Comparison of ENCODE assay signal across 24 mouse cellular contexts in genomic region chr6:122579086-122579485, GRCm38 (mm10). TPM values are rescaled to one million over a fixed set of nuclear protein-coding genes. Genes with fewer than 3 reads are reported as not detected.
"Had no signal": no experiment of that assay in that cellular context is flagged by ENCODE, and none has a peak within 500 bp of the region (broad histone marks: within the 10 kb centered on the region; RNA-seq: fewer than 3 reads in every experiment).

No protein-coding gene starts in this region.

- DNase-seq: retina, postnatal 1 day; right cerebral cortex, adult 18-20 months; right cerebral cortex, postnatal 14 days; right cerebral cortex, postnatal 25 days; right cerebral cortex, postnatal 4 days; spleen, adult 18-20 months; thymus, adult 18-20 months; thymus, adult 2 months; thymus, postnatal 14 days; thymus, postnatal 25 days; thymus, postnatal 36 days; thymus, postnatal 4 days had no signal

RNA-seq across cellular contexts. Expression of gene Aicda, which starts 25.5 kb away (rescaled TPM):
- polyA plus RNA-seq: stomach, embryonic 14.5 days; stomach, postnatal 0 days; testis, adult 2 months; urinary bladder, adult 2 months had no signal

RNA-seq across cellular contexts. Expression of gene Gdf3, which starts 30.8 kb away (rescaled TPM):
- polyA plus RNA-seq: neural tube, embryonic 13.5 days; neural tube, embryonic 14.5 days; small intestine, adult 2 months; stomach, embryonic 14.5 days; stomach, postnatal 0 days; urinary bladder, adult 2 months had no signal

RNA-seq across cellular contexts. Expression of gene Dppa3, which starts 47.1 kb away (rescaled TPM):
- total RNA-seq: neutrophil, adult 5-6 weeks had no signal
- polyA plus RNA-seq: neural tube, embryonic 13.5 days; neural tube, embryonic 14.5 days; neural tube, embryonic 15.5 days; small intestine, adult 2 months; spleen, adult 2 months; stomach, embryonic 14.5 days; stomach, embryonic 15.5 days; stomach, embryonic 16.5 days; stomach, postnatal 0 days had no signal
